Mouse (Mus musculus) midbrain, embryonic 14.5 days (tissue): ENCODE measurements around the gene Ndufv3. TPM values are rescaled to one million over a fixed set of nuclear protein-coding genes. Genes with fewer than 3 reads are reported as not detected.

Experiments
- ATAC-seq: fragments of 200-750 bp; cut with Nextera tagmentation; 2 replicates; pipeline ENCODE4 v1.8.0; 2017; ENCODE audit warnings: moderate number of reproducible peaks, moderate library complexity; ENCODE audit not compliant: low FRiP score, low TSS enrichment
- DNase-seq: peaks from one replicate; pipeline ENCODE4 v3.0.0-alpha.2; 2015
- H3K27ac ChIP-seq: fragments of 300-500 bp; sonication (generic); replicated peaks from 2 replicates; pipeline ENCODE4 v1.5.1; 2014; ENCODE audit warnings: mild to moderate bottlenecking, low read depth, low read length, moderate library complexity
- H3K27me3 ChIP-seq: fragments of 300-500 bp; sonication (generic); 2 replicates; pipeline ENCODE4 v1.6.1; 2014; ENCODE audit warnings: low read length, control low read depth, mixed read lengths; ENCODE audit not compliant: control insufficient read depth, insufficient read depth
- H3K36me3 ChIP-seq: fragments of 300-500 bp; sonication (generic); 2 replicates; pipeline ENCODE4 v1.6.1; 2014; ENCODE audit warnings: low read length, control low read depth; ENCODE audit not compliant: control insufficient read depth, insufficient read depth
- H3K4me1 ChIP-seq: fragments of 300-500 bp; sonication (generic); 2 replicates; pipeline ENCODE4 v1.6.1; 2014; ENCODE audit warnings: mild to moderate bottlenecking, antibody characterized with exemption, low read length, control low read depth; ENCODE audit not compliant: control insufficient read depth, insufficient read depth
- H3K4me2 ChIP-seq: fragments of 300-500 bp; sonication (generic); 2 replicates; pipeline ENCODE4 v1.6.1; 2014; ENCODE audit warnings: mild to moderate bottlenecking, low read length, moderate library complexity
- H3K4me3 ChIP-seq: fragments of 300-500 bp; sonication (generic); replicated peaks from 2 replicates; pipeline ENCODE4 v1.5.1; 2014; ENCODE audit warnings: low read depth, low read length
- H3K9ac ChIP-seq: fragments of 300-500 bp; sonication (generic); replicated peaks from 2 replicates; pipeline ENCODE4 v1.6.1; 2014; ENCODE audit warnings: mild to moderate bottlenecking, low read length, moderate library complexity
- H3K9me3 ChIP-seq: fragments of 300-500 bp; sonication (generic); 2 replicates; pipeline ENCODE4 v1.6.1; 2016; ENCODE audit warnings: low read length, control low read depth, mixed read lengths; ENCODE audit not compliant: control insufficient read depth
- WGBS: fragments of 180-500 bp; shearing (Covaris S2); extraction: QIAGEN DNeasy Blood & Tissue Kit; methylation state at CpG from one replicate; pipeline ENCODE4 v1.1.7; 2014; 5-methylcytosine and 5-hydroxymethylcytosine counted together
- polyA plus RNA-seq: library from polyadenylated mRNA; unstranded; fragments of >200 nt; fragmentation: Nextera tagmentation; extraction: Ambion mirVana; gene quantifications from 2 replicates; pipeline ENCODE4 v1.2.1, GENCODE M21; 2014

Gene Ndufv3
- polyA plus RNA-seq, 1 experiment from 2014 or later: 419 TPM

- 47% methylated on average over 6 of the region's 6 CpGs for WGBS
- H3K4me1 ChIP-seq: peaks cover 42% of the 10 kb centered on the region
- H3K9me3 ChIP-seq: no peaks in the 10 kb centered on the region
- peak overlapping the region; percentile 85 for H3K4me2 ChIP-seq
- peak overlapping the region; percentile 88; the same call in 1 of the 2 replicates for H3K9ac ChIP-seq
- H3K27me3 ChIP-seq: no peaks in the 10 kb centered on the region
- ATAC-seq: no peak
- H3K36me3 ChIP-seq: peaks cover 2% of the 10 kb centered on the region; the same call in 1 of the 2 replicates
- no peak for DNase-seq
- no peak overlapping the region for H3K27ac ChIP-seq
- peak overlapping the region; percentile 81 for H3K4me3 ChIP-seq
Observed at GRCm38 (mm10) chr17:31566276-31566675, 46.4 kb downstream of the Ndufv3 start.

- no peaks in the 10 kb centered on the region for H3K9me3 ChIP-seq
- no peak for ATAC-seq
- no peak overlapping the region for H3K9ac ChIP-seq
- peaks cover 2% of the 10 kb centered on the region; the same call in 1 of the 2 replicates for H3K36me3 ChIP-seq
- H3K4me1 ChIP-seq: peaks cover 37% of the 10 kb centered on the region
- no peak overlapping the region for H3K4me2 ChIP-seq
- 96% methylated on average over 1 of the region's 1 CpGs for WGBS
- no peak for DNase-seq
- no peak overlapping the region for H3K27ac ChIP-seq
- H3K4me3 ChIP-seq: no peak overlapping the region
- no peaks in the 10 kb centered on the region for H3K27me3 ChIP-seq
Observed at GRCm38 (mm10) chr17:31569756-31570155, 49.8 kb downstream of the Ndufv3 start.

- Histone ChIP-seq H3K27ac (no peak overlapping the region), H3K9ac (no peak overlapping the region), H3K36me3 (peaks cover 2% of the 10 kb centered on the region; the same call in 1 of the 2 replicates), H3K4me2 (no peak overlapping the region), H3K27me3 (no peaks in the 10 kb centered on the region), H3K4me3 (no peak overlapping the region), H3K9me3 (no peaks in the 10 kb centered on the region), H3K4me1 (peaks cover 37% of the 10 kb centered on the region)
- 87% methylated on average over 9 of the region's 9 CpGs for WGBS
- ATAC-seq: no peak
- DNase-seq: no peak
Observed at GRCm38 (mm10) chr17:31570321-31570925, 50.5 kb downstream of the Ndufv3 start.

- H3K9me3 ChIP-seq: no peaks in the 10 kb centered on the region
- peaks cover 28% of the 10 kb centered on the region for H3K4me1 ChIP-seq
- no peak overlapping the region for H3K4me3 ChIP-seq
- H3K9ac ChIP-seq: no peak overlapping the region
- no peak overlapping the region for H3K27ac ChIP-seq
- ATAC-seq (no peak), DNase-seq (no peak)
- WGBS: 80% methylated on average over 5 of the region's 5 CpGs
- no peaks in the 10 kb centered on the region for H3K27me3 ChIP-seq
- H3K4me2 ChIP-seq: no peak overlapping the region
- H3K36me3 ChIP-seq: peaks cover 2% of the 10 kb centered on the region; the same call in 1 of the 2 replicates
Observed at GRCm38 (mm10) chr17:31571689-31572088, 51.8 kb downstream of the Ndufv3 start.

- Histone ChIP-seq H3K36me3 (no peaks in the 10 kb centered on the region), H3K27me3 (no peaks in the 10 kb centered on the region), H3K9me3 (no peaks in the 10 kb centered on the region), H3K27ac (no peak overlapping the region), H3K4me3 (no peak overlapping the region), H3K9ac (no peak overlapping the region), H3K4me1 (no peaks in the 10 kb centered on the region), H3K4me2 (no peak overlapping the region)
- no peak for DNase-seq
- no peak for ATAC-seq
- 94% methylated on average over 7 of the region's 7 CpGs for WGBS
Observed at GRCm38 (mm10) chr17:31574662-31575061, 54.7 kb downstream of the Ndufv3 start.

DNA sequence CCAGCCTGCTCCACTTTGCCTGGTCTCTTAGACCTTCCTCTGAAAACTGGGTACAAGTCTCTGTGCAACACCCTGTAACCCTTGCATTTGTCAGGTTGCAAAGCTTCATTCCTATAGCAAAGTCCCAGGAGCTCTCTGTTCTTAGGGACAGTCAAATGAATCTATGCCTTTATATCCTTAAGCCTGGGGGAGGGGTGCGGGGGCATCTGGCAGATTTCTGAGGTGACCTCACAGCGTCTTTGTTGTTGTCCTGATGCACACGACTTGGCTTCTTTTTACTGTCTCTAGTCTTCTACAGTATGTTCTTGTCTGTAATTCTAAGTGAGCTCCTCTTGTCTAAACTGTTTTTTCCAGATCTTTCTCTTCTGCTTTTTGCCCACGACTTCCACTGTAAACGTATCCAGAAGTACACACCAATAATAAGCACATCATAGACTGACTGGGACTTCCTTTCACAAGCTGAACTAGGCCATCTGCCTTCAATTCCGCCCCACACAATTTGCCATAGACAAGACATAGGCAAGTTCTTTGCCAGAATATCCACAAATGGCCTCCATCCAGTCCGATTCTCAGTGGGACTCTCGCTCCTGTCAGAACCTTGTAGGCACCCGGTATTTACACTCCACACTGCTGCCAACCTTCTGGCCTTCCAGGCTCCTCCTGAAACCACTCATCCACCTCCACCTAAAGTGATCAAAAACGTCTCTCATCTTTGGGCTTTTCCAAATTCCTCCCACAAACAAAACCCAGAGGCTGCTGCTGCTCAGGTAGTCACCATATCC is 56.7 kb downstream of the Ndufv3 start:
- peaks cover 12% of the 10 kb centered on the region for H3K4me1 ChIP-seq
- ATAC-seq (no peak), DNase-seq (no peak)
- H3K27ac ChIP-seq: no peak overlapping the region
- H3K36me3 ChIP-seq: no peaks in the 10 kb centered on the region
- no peaks in the 10 kb centered on the region for H3K9me3 ChIP-seq
- H3K27me3 ChIP-seq: no peaks in the 10 kb centered on the region
- no peak overlapping the region for H3K4me3 ChIP-seq
- H3K4me2 ChIP-seq: no peak overlapping the region
- WGBS: 87% methylated on average over 10 of the region's 10 CpGs
- H3K9ac ChIP-seq: no peak overlapping the region

GRCm38 (mm10) chr17:31580344-31580743 is 60.4 kb downstream of the Ndufv3 start:
- no peak overlapping the region for H3K4me2 ChIP-seq
- whole genome bisulfite sequencing: 20% methylated on average over 3 of the region's 3 CpGs
- 0 out of 2 replicates have a peak, but pooled peaks cover 3% of the 10 kb centered on the region for H3K36me3 ChIP-seq
- peak; percentile 63; the same call in 1 of the 2 replicates for ATAC-seq
- H3K9ac ChIP-seq: no peak overlapping the region
- H3K9me3 ChIP-seq: no peaks in the 10 kb centered on the region
- peaks cover 13% of the 10 kb centered on the region for H3K4me1 ChIP-seq
- H3K4me3 ChIP-seq: no peak overlapping the region
- DNase-seq: peak; percentile 76
- peak overlapping the region; percentile 22 for H3K27ac ChIP-seq
- no peaks in the 10 kb centered on the region for H3K27me3 ChIP-seq
